Mouse (Mus musculus): ENCODE measurements at regions not wholly inside any gene's neighbourhood (a gene's known extent, or its start where the extent isn't known, plus 50 kb on each side); places are given as distances from the start of the nearest gene placed in this dataset.
A peak's percentile ranks its signal among the peaks of the same experiment; 100 is the strongest.

DNA sequence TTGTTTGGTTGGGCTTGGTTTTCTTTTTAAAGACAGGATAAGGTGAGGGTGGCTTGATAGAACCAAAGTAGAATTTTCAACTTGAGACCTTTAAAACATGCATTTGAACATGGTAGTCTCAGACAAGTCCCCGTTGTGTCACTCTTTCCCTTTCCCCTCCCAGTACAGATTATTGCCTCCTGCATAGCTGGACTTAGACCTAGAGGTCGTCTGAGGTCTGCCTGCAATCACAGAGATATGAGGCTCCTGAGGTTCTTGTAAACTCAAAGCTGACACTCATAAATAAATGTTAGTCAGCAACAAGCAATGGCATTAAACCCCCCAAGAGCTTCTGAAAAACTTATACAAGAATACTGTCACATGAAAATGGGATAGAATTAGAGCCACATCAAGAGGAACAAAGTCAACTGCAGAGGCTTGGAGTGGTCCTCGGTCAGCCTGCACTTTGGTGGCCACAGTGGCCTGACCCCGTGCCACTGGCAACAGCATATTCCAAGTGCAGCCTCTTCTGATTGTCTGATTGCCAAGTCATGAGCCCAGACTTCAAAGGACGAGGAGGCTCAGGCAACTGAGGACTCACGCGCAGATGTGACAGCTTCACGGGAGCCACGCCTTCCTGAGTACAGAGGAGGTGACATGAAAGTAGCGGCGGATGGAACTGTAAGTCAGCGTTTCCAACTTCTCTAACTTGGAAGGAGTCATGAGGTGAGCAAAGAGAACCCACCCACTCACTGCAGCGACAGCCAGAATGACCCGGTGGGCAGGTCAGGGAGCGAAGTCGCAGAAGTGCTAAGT lies 148.8 kb upstream of the Ado start:
- H3K4me2 ChIP-seq, result no peak overlapping the region
- H3K9ac ChIP-seq, result no peak overlapping the region
- no peak overlapping the region for H3K4me3 ChIP-seq (replicated peaks)
- no peaks in the 10 kb centered on the region for H3K36me3 ChIP-seq
- ATAC-seq (ENCODE audit: insufficient read depth, low FRiP score, low read depth), result no peak
- no peaks in the 10 kb centered on the region for H3K9me3 ChIP-seq
- 67% methylated on average over 16 of the region's 16 CpGs for WGBS
- no peaks in the 10 kb centered on the region for H3K4me1 ChIP-seq
- no peak overlapping the region for H3K27ac ChIP-seq
- H3K27me3 ChIP-seq (replicated peaks), result no peaks in the 10 kb centered on the region

DNA sequence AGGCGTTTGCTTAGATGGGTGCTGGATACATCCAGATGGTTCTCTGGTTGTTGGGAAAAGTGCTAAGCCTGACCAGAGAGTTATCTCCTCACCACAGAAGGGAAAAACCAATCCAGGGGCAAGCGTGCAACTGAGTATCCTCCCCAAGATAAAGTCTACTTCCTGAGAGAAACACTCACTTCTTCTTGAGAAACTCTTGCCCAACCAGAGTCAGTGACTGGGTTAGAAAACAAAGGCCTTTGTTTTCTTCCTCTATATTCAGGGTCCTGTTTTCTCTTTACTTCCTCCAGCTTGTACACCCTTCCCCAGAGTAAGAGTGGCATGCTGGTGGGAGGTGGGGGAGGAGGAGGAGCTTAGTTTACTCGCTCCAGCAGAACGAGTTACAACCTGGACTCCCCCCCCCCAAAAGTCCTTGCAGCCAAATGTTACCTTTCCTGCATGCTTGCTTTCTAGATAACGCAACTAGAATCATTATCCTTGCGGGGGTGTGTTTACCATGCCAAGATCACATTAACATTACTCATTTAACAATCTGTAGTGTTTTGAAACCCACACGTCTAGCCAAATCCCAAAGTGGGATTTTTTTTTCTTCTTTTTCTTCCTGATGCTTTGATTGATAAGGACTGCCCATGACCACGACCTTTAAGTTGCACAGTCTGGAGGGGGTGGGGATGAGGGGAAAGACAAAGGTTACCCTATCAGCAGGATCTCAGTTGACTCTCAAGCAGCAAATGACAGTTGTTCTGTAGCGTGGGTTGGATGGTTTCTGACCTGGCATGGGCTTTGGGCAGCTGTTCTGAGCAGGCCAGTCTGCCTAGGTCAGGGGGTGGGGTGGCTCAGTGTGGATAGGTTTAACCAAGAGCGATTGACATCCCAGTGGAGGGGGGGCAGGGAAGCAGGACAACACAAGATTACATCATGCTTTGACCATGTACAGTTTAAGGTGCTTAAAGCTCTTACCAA lies 147.4 kb upstream of the Ado start:
- Histone ChIP-seq H3K4me2 (no peak overlapping the region), H3K27ac (no peak overlapping the region; the same call in 1 of the 2 replicates), H3K4me3 (replicated peaks) (no peak overlapping the region), H3K27me3 (replicated peaks) (no peaks in the 10 kb centered on the region), H3K9ac (no peak overlapping the region), H3K4me1 (no peaks in the 10 kb centered on the region), H3K36me3 (no peaks in the 10 kb centered on the region), H3K9me3 (no peaks in the 10 kb centered on the region)
- ATAC-seq (ENCODE audit: insufficient read depth, low FRiP score, low read depth), result no peak
- 37% methylated on average over 10 of the region's 10 CpGs for WGBS

DNA sequence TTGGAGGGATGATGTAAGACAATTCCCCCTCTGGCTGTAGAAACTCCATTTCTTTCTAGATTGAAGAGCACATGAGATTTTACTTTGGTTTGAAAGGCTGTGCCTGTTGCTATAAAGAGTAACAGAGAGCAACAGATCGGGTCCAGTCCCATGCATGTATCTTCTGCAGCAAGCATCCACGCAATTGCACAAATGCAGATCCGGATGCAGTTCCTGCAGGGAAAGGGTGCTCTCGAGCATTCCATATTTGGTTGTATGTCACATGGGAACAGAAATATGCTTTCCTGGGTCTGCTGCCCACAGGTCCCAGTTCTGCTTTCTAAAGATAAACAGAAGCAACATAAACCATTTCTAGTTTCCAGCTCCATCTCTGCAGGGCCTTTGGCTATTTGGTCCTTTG lies 146.0 kb upstream of the Ado start:
- H3K4me3 ChIP-seq (replicated peaks), result no peak overlapping the region
- no peaks in the 10 kb centered on the region for H3K4me1 ChIP-seq
- no peak for ATAC-seq (ENCODE audit: insufficient read depth, low FRiP score, low read depth)
- no peak overlapping the region for H3K4me2 ChIP-seq
- H3K27me3 ChIP-seq (replicated peaks), result no peaks in the 10 kb centered on the region
- H3K36me3 ChIP-seq, result no peaks in the 10 kb centered on the region
- H3K27ac ChIP-seq, result no peak overlapping the region
- WGBS, result 75% methylated on average over 4 of the region's 4 CpGs
- no peaks in the 10 kb centered on the region for H3K9me3 ChIP-seq
- H3K9ac ChIP-seq, result no peak overlapping the region

DNA sequence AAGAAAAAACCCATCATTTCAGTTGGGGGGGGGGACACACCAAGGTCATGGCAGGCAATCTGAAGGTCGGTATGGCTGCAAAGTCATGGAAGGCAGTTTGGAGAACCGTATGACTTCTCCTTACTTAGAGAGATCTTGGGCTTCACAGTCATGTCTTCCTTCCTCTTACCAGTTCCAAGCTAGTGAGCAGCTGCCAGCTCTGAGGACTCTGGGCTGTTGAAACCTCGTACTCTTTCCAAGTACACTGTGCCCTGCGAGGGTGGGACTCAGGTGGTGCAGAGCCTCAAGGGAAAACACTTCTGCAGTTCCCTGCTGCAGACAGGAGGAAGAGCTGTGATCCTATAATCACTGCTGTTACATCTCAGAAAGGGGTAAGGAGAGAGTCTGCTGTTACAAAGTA lies 144.8 kb upstream of the Ado start:
- WGBS, result 75% methylated on average over 4 of the region's 4 CpGs
- Histone ChIP-seq H3K4me2 (no peak overlapping the region), H3K36me3 (no peaks in the 10 kb centered on the region), H3K4me1 (no peaks in the 10 kb centered on the region), H3K27ac (no peak overlapping the region), H3K9ac (no peak overlapping the region), H3K9me3 (no peaks in the 10 kb centered on the region), H3K4me3 (replicated peaks) (no peak overlapping the region), H3K27me3 (replicated peaks) (no peaks in the 10 kb centered on the region)
- ATAC-seq (ENCODE audit: insufficient read depth, low FRiP score, low read depth), result no peak

DNA sequence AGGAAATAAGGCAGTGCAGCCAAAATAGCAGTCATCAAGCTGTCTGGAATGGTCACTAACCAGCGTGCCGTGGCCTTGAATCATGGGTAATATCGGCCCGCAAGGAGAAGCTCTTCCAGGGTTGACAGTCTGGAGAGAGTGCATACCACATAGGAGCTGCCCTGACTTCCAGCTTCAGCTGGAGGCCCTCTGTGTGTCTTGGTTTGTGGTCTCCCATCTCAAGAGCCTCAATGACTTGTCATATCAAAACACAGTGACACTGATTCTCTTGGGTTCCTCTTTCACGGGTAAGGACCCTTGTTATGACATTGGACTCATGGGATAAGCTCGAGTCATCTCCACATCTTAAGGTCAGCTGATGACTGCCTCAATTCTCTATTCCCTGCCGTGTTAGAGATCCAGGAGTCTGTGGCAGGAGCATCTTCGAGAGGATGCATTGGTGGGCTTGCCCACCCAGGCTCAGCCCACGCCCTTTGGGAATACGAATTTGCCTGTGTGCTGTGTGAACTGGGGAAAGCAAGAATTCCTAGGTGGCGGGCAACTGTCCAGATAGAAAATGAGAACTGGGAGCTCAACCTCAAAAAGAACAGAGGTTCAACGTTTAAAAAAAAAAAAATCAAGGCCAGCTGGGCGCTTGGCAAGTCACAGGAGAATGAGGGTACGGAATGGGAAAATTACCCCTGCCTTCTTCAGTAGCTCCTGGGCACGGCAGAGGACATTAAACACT lies 141.4 kb upstream of the Ado start:
- 84% methylated on average over 15 of the region's 15 CpGs for WGBS

DNA sequence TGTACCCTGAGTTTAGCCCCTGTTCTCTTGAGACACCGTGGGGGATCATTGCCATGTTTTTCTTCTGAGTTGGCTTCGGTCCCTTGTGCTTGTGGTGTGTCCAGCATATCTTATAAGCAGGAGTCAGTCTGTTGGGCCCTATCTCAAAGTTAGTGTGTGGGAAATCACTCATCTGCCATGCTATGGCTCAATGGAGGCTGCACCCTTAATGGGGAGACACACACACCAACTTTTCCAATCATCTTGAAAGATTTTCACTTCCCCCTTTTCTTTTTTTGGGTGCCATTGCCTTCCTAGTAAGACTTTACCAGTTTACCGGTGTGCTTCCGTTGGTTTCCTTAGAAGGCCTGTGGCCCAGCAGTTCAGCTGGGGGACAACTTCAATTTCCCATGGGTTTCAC lies 130.6 kb upstream of the Ado start:
- Histone ChIP-seq H3K36me3 (no peaks in the 10 kb centered on the region), H3K9ac (no peak overlapping the region), H3K4me3 (replicated peaks) (no peak overlapping the region), H3K9me3 (no peaks in the 10 kb centered on the region), H3K27ac (no peak overlapping the region), H3K27me3 (replicated peaks) (no peaks in the 10 kb centered on the region), H3K4me1 (no peaks in the 10 kb centered on the region), H3K4me2 (no peak overlapping the region)
- 92% methylated on average over 4 of the region's 4 CpGs for WGBS
- ATAC-seq (ENCODE audit: insufficient read depth, low FRiP score, low read depth), result no peak

More for the DNA sequence above, 141.4 kb upstream of the Ado start:
- no peaks in the 10 kb centered on the region for H3K9me3 ChIP-seq
- H3K9ac ChIP-seq, result no peak overlapping the region
- no peaks in the 10 kb centered on the region for H3K27me3 ChIP-seq (replicated peaks)
- ATAC-seq (ENCODE audit: insufficient read depth, low FRiP score, low read depth), result no peak
- no peaks in the 10 kb centered on the region for H3K36me3 ChIP-seq
- no peak overlapping the region for H3K4me2 ChIP-seq
- no peaks in the 10 kb centered on the region for H3K4me1 ChIP-seq
- no peak overlapping the region for H3K27ac ChIP-seq
- H3K4me3 ChIP-seq (replicated peaks), result no peak overlapping the region

DNA sequence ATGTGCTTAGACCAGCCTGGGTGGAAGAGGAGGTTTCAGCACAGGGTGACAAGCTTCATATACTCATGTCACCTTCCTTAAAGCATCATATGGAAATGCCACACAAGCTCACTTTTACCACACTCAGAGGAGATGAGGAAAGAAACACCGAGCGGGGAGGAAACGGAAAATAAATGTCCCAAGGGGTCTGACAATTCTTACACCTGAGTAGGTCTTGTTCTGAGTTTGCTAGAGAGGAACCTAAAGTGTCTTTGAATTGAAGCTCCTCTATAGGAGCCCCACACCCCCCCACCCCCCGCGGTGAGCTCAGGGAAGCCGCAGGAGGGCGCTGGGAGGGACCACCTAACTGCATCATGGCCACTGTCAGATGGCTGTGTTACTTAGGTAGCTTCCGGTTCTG lies 124.7 kb upstream of the Ado start:
- Histone ChIP-seq H3K36me3 (no peaks in the 10 kb centered on the region), H3K4me2 (no peak overlapping the region), H3K27me3 (replicated peaks) (no peaks in the 10 kb centered on the region), H3K4me1 (no peaks in the 10 kb centered on the region), H3K9me3 (no peaks in the 10 kb centered on the region), H3K9ac (no peak overlapping the region), H3K4me3 (replicated peaks) (no peak overlapping the region), H3K27ac (no peak overlapping the region)
- WGBS, result 75% methylated on average over 8 of the region's 8 CpGs
- ATAC-seq (ENCODE audit: insufficient read depth, low FRiP score, low read depth), result no peak

DNA sequence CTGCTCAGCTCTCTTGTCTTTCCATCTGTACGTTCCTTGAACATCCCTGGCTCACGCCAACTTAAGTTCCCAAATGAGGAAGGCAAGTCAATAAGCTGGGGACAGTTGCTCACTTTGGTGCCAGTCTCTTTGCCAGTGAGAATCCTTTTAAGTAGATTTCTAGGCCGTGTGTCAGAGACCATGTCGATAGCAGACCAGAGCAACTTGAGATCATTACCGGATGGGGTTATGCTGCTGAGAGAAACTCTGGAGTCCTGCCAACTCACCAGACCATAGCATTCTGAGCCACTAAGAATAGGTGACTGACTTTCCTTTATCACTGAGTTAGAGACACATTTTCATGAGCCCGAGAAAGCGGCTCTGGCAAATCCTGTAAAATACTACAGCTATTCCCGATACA lies 123.5 kb upstream of the Ado start:
- Histone ChIP-seq H3K27me3 (replicated peaks) (no peaks in the 10 kb centered on the region), H3K36me3 (no peaks in the 10 kb centered on the region), H3K9me3 (no peaks in the 10 kb centered on the region), H3K4me2 (no peak overlapping the region), H3K27ac (0 out of 2 replicates have a peak overlapping the region, but pooled peaks have one; percentile 28), H3K4me3 (replicated peaks) (no peak overlapping the region), H3K4me1 (no peaks in the 10 kb centered on the region), H3K9ac (no peak overlapping the region)
- 59% methylated on average over 8 of the region's 8 CpGs for WGBS
- no peak for ATAC-seq (ENCODE audit: insufficient read depth, low FRiP score, low read depth)

DNA sequence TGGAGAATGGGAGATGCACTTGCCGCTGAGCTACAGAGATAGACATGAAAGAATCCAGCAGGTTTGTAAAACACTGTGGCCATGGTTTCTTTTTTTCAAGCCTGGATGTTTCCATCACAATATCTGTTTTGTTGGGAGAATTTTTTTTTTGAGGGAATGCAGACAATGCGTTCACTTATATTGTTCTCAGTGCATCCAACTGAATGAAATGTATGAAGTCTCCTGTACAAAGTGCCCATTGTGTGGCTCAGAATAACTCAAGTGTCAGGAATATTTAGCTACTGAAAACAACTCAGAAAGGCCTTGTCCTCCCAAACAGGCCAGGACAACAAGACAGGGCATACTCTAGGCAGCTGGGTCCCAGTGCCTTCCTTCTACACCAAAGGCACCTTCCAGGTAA lies 120.3 kb upstream of the Ado start:
- Histone ChIP-seq H3K9ac (no peak overlapping the region), H3K4me2 (no peak overlapping the region), H3K27me3 (replicated peaks) (no peaks in the 10 kb centered on the region), H3K36me3 (no peaks in the 10 kb centered on the region), H3K9me3 (no peaks in the 10 kb centered on the region), H3K27ac (no peak overlapping the region), H3K4me1 (no peaks in the 10 kb centered on the region), H3K4me3 (replicated peaks) (no peak overlapping the region)
- ATAC-seq (ENCODE audit: insufficient read depth, low FRiP score, low read depth), result no peak
- 85% methylated on average over 2 of the region's 2 CpGs for WGBS

DNA sequence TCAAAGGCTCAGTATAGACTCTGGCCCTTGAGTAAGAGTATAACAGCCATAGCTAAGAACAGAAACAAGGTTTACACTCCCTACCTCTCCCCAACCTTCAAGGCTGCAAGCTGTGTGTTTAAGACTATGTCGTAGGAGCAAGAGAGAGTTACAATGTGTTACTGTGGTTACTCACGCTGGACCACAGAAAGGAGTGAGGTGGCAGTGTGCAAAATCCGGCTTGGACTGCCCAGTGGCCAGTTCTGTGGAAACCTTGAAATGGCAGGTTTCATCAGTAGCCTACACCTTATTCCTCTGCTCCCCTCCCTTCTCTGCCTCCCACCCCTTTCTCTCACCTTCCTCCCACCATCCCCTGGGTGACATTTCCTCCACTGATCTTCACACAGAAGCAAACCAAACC lies 114.3 kb upstream of the Ado start:
- H3K9me3 ChIP-seq, result no peaks in the 10 kb centered on the region
- H3K27ac ChIP-seq, result no peak overlapping the region
- no peak overlapping the region for H3K4me3 ChIP-seq (replicated peaks)
- no peaks in the 10 kb centered on the region for H3K27me3 ChIP-seq (replicated peaks)
- H3K9ac ChIP-seq, result no peak overlapping the region
- H3K4me2 ChIP-seq, result no peak overlapping the region
- no peak for ATAC-seq (ENCODE audit: insufficient read depth, low FRiP score, low read depth)
- 62% methylated on average over 3 of the region's 3 CpGs for WGBS
- H3K36me3 ChIP-seq, result no peaks in the 10 kb centered on the region
- H3K4me1 ChIP-seq, result no peaks in the 10 kb centered on the region

DNA sequence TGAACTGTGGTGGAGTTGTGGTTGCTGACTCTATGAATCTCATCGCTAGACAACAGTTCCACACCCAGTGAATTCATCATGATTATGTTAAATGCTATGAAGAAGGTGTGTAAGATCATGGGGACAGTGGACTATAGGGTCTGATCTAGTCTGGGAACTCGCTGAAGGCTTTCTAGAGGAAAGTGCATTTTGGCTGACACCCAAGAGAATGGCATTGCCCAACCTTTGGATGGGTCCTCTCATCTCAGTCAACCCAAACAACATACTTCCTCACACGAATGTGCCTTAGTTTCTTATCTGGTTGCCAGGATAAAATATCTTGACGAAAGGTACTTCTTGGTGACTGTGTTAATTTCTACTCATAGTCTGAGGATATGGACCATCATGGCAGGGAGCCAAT lies 112.9 kb upstream of the Ado start:
- no peak overlapping the region for H3K4me3 ChIP-seq (replicated peaks)
- H3K9ac ChIP-seq, result no peak overlapping the region
- no peaks in the 10 kb centered on the region for H3K27me3 ChIP-seq (replicated peaks)
- no peaks in the 10 kb centered on the region for H3K9me3 ChIP-seq
- WGBS, result 85% methylated on average over 4 of the region's 4 CpGs
- H3K4me1 ChIP-seq, result no peaks in the 10 kb centered on the region
- no peak overlapping the region for H3K27ac ChIP-seq
- ATAC-seq (ENCODE audit: insufficient read depth, low FRiP score, low read depth), result no peak
- H3K36me3 ChIP-seq, result no peaks in the 10 kb centered on the region
- no peak overlapping the region for H3K4me2 ChIP-seq

Measured in stomach, embryonic 15.5 days (tissue).